Mouse (Mus musculus) frontal cortex, adult (tissue): ENCODE data around the gene Cwc25.
"Not testable (repeated sequence)": the region's sequence is repeated elsewhere in the genome, so short reads cannot be mapped to it uniquely, and the experiment has no call there.

Source experiments
- ATAC-seq: cut with Nextera tagmentation; 2 replicates; pipeline ENCODE4 v1.9.2; 2017; ENCODE audit warnings: mild to moderate bottlenecking, moderate library complexity, mixed read lengths; ENCODE audit not compliant: low TSS enrichment

Gene Cwc25

DNA sequence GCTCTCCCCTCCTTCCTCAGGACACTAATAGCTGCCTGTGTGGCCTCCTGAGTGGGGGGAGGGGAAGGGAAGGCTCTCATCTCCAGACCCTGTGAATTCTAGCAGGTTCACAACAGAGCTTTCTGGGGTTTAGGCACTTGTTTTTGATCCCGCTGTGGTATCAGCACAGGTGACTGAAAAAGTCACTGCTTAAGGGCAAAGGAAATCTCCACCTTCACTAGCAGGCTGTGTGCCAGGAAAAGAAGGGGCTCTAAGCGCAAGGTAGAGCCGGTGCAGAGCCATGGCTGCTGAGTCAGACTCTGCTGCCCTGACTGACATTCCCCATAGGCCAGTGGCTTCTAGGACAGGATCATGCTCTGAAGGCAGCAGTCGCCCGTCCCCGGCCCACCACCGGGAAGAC is 37.6 kb downstream of the Cwc25 start:
- ATAC-seq: no peak

DNA sequence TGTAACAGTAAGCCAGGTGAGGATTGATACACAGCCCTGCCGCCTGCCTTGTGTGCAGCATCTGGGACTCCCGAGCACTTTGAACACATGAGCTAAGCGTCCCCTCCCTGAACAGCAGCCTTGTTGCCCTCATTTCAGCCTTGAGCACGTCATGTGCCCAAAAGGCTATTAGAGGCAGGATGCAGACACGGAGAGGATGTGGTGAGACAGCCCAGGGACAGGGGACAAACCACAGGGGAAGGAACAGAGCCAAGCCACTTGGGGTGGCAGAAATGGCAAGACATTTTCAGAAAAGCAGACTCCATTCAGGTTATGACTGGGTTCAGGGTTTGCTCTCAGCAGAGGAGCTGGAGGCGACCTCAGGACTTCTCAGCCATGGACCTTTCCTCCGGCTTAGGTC is 38.0 kb downstream of the Cwc25 start:
- no peak for ATAC-seq

GRCm38 (mm10) chr11:97723709-97724108 is 42.6 kb downstream of the Cwc25 start:
- no peak for ATAC-seq

DNA sequence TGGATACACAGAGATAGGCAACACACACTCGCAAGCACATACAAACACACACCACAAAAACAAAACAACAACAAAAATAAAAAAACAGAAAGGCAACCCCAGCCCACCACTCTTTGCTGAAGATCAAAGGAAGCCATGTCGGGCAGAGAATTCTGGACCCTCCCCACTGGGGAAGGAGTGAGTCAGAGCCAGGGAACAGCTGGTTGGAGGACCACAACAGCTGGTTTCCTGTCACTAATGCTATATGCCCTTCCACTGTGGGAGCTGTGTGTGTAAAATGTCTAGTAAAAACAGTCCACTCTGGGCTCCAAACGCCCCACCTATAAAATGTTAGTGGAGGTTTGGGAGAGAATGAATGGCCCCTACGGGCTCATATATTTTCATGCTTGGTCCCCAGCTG is 45.0 kb downstream of the Cwc25 start:
- ATAC-seq: no peak

DNA sequence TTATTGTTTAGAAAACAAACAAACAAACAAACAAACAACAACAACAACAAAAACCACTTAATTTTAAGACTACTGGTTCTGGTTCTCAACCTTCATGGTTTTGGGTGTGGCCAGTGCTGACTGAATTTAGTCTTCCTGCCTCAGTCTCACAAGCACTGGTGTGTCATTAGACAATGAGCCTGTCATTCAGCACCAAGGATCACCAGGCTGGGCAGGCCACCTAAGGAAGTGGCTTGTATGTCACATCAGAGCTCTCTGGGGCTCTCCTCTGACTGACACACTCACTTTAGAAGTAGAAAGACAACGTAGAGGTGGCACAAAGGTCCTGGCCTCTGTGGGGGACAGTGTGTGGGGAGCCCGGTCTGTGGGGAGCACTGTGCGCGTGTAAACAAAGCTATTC is 47.3 kb downstream of the Cwc25 start:
- ATAC-seq: no peak

GRCm38 (mm10) chr11:97718281-97718860 is 48.0 kb downstream of the Cwc25 start:
- ATAC-seq: no peak

DNA sequence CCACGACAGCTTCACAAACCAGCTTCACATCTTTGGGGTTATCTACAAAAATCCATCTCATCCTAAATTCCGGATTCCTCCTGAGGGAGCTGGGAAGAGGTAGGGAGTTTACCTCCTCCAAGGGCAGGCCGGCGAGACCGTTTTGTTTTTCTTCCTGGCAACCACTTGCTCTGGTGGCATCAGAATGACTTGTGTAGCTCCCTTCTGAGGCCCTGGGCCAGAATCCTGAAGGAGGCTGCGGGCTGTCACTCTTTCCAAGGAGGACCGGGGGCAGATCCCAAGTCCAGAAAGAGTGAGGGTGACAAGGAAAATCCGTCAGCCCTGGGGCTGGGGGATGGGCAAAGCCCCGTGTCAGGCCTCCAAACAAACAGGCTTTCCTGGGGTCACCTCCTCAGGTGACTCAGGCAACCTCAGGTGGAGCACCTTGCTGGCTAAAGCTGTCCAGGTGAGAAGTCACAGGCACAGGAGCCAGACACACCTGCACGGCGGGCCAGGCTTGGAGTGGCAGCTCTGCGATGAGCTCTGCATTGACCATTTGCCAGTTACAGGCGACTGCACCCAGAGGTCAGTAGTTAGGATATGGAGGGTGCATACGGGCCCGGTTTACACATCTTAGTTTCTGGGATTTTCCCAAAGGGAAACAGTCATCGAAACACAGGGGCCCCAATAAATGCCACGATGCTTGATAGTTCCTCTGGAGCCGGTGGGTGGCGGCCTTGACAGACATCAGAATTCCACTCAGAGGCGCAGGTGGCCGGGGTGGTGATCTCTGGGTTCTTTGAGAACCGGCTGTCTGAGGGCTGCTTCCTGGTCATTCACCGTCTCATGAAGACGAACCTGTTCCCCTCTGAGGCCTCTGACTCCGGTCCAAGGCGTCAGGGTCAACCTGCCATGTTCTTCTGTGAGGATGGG is 48.7 kb downstream of the Cwc25 start:
- ATAC-seq: no peak

DNA sequence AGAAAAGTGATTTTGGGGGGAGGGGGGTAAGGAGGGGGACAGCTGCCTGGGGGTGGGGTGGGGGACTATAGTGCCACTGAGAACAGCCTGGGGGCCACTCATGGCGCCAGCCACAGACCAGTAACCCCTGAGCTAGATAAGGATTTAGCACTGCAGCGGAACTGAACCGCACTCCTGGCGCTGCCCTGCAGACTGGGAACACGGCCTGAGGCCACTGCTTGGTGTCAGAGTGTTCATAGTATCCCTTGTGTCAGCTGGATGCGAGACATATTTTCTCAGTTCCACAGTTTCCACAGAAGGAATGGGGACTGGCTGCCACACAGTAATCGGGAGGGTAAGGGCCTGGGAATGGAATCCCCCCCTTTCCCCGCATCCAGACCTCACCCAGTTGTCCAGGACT is 50.3 kb downstream of the Cwc25 start:
- no peak for ATAC-seq

GRCm38 (mm10) chr11:97714784-97715760 is 51.3 kb downstream of the Cwc25 start:
- ATAC-seq: peak; percentile 28; the same call in 1 of the 2 replicates

DNA sequence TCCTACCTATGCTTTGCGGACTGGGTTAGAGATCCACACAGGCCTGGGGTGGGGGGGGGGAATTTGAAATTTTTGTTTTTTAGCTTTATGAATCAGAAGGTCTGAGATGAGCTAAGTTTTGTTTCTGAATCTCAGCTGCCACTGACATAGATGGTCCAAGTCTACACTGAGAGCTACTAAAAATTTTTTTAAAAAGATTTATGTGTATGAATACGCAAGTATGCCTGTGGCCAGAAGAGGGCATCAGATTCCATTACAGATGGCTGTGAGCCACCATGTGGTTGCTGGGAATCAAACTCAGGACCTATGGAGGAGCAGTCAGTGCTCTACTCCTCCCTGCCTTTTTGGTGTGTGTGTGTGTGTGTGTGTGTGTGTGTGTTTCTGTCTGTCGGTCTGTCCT is 52.0 kb downstream of the Cwc25 start:
- ATAC-seq: no peak

DNA sequence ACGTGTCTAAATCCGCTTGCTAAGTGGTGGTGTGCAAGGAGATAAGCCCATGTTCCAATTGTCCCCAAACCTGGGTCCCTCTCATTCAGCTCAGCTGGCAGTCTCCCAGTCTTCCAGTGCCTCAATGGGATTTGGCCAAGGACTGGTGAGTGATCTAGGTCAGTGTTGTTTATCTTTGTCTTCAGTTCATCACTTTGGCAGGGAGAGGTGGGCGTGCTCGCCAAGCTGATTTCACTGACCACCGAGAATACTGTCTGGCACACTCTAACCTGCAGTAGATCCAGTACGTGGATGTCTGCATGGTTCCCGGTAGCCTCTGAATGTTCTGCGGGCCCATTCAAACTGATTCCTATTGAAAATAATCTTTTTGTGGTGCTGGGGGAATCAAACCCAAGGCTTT is 52.5 kb downstream of the Cwc25 start:
- no peak; the same call in 1 of the 2 replicates for ATAC-seq

GRCm38 (mm10) chr11:97712286-97712685 is 54.1 kb downstream of the Cwc25 start:
- ATAC-seq: no peak

- ATAC-seq: no peak
These were observed 55.0 kb downstream of the Cwc25 start for GRCm38 (mm10) chr11:97711200-97711900.

DNA sequence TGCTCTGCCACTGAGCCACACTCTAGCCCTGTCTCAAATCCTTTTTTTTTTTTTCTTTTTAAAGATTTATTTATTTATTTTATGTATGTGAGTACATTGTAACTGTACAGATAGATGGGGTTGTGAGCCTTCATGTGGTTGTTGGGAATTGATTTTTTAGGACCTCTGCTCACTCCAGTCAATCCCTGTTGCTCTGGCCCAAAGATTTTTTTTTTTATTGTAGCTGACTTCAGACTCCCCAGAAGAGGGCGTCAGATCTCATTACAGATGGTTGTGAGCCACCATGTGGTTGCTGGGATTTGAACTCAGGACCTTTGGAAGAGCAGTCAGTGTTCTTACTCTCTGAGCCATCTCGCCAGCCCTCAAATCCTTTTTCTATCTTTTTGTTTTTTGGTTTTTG is 56.3 kb downstream of the Cwc25 start:
- ATAC-seq: not testable (repeated sequence)

GRCm38 (mm10) chr11:97703039-97703826 is 63.1 kb downstream of the Cwc25 start, which contains the start of gene Psmb3:
Psmb3 (plus strand) TSS chr11:97703399.
- peak; percentile 79 for ATAC-seq

- no peak for ATAC-seq
These were observed 64.0 kb downstream of the Cwc25 start for GRCm38 (mm10) chr11:97702393-97702745.

- ATAC-seq: no peak
These were observed 64.6 kb downstream of the Cwc25 start for GRCm38 (mm10) chr11:97701581-97702392.

DNA sequence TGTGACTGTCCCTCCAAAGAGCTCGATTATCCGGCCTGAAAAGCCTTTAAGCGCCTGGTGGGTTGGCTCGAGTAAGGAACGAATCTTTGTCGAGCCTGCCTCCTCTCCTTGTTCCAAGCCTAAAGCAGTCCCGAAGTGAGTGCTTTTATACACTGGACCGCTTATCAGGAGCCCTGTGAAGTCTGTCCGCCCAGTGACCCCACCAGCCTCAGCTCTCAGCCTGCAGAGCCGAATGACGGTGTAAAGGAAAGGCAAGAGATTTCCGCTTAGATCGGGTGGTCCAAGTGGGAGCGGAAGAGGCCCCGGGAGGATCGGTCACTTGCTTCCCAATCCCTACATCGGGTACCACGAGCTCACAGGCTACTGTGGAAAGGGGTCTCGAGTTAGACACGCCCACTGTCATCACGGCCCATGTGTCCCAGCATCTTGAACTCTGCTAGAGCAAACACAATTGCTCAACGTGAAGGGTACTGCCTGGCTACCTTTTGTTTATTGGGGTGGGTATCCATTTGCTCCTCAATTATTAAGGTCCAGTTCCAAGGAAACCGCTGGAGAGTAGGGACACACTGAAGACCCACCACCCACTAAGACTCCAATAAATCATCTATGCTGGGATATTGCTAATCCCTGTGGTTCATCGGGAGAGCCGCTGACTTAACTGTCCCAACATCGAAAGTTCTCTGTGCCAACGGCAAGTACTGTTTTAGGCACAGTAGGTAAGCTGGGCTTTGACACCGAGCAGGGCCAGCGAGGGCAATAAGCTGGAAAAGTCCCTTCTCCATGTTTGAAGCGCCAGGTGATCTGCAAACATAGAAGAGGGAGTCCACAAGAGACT is 65.4 kb downstream of the Cwc25 start:
- ATAC-seq: no peak
